ENCODE assay signal across 9 mouse cellular contexts in genomic region chr1:188660882-188661281, GRCm38 (mm10).
A peak's percentile ranks its signal among the peaks of the same experiment; 100 is the strongest.
DNase-seq lines count a peak whose midpoint lies in the region; ATAC-seq lines count a peak whose summit lies in the region.
"Had no signal": no experiment of that assay in that cellular context is flagged by ENCODE, and none has a peak within 500 bp of the region (broad histone marks: within the 10 kb centered on the region; RNA-seq: fewer than 3 reads in every experiment).

No protein-coding gene starts in this region.

- no peak for ATAC-seq in megakaryocyte, adult 5-6 weeks (ENCODE audit: poor library complexity, severe bottlenecking)
- ATAC-seq in intestine, embryonic 16.5 days, result no peak
- peak; percentile 44; the same call in 1 of the 2 replicates for ATAC-seq in neural tube, embryonic 12.5 days (ENCODE audit: low FRiP score, low read depth)
- ATAC-seq: Patski had no signal

- H3K9me3 ChIP-seq in megakaryocyte, embryonic 14.5 days, result no peaks in the 10 kb centered on the region
- H3K9me3 ChIP-seq in intestine, embryonic 16.5 days (ENCODE audit: control insufficient read depth, low read length), result no peaks in the 10 kb centered on the region
- H3K9me3 ChIP-seq in neural tube, embryonic 12.5 days, result no peaks in the 10 kb centered on the region

- H3K27ac ChIP-seq in intestine, embryonic 16.5 days (ENCODE audit: low read length), result no peak overlapping the region
- no peak overlapping the region for H3K27ac ChIP-seq in neural tube, embryonic 12.5 days

- H3K27me3 ChIP-seq in megakaryocyte, embryonic 14.5 days (replicated peaks), result peaks cover 14% of the 10 kb centered on the region
- H3K27me3 ChIP-seq in intestine, embryonic 16.5 days (replicated peaks; ENCODE audit: control insufficient read depth, insufficient read depth, low read length), result no peaks in the 10 kb centered on the region
- no peaks in the 10 kb centered on the region for H3K27me3 ChIP-seq in neural tube, embryonic 12.5 days (replicated peaks)

- no peaks in the 10 kb centered on the region for H3K36me3 ChIP-seq in megakaryocyte, embryonic 14.5 days (replicated peaks; ENCODE audit: low read length)
- H3K36me3 ChIP-seq in intestine, embryonic 16.5 days (ENCODE audit: control insufficient read depth, insufficient read depth, low read length), result no peaks in the 10 kb centered on the region
- no peaks in the 10 kb centered on the region for H3K36me3 ChIP-seq in neural tube, embryonic 12.5 days

- WGBS in intestine, embryonic 16.5 days, result 6% methylated on average over 8 of the region's 8 CpGs
- WGBS in neural tube, embryonic 12.5 days, result 1% methylated on average over 8 of the region's 8 CpGs

- H3K4me3 ChIP-seq in megakaryocyte, embryonic 14.5 days (replicated peaks), result peak overlapping the region; percentile 69
- H3K4me3 ChIP-seq in intestine, embryonic 16.5 days (ENCODE audit: low read length), result peak overlapping the region; percentile 25
- peak overlapping the region; percentile 15; the same call in 1 of the 2 replicates for H3K4me3 ChIP-seq in neural tube, embryonic 12.5 days

- peak; percentile 29 to 44 for DNase-seq in heart, adult 18-20 months
- no peak for DNase-seq in thymus, postnatal 10 days (ENCODE audit: low spot score in 2 of 2)
- DNase-seq in spleen, adult 18-20 months, result no peak
- DNase-seq in adrenal gland, adult 8-10 months, result no peak

- no peak overlapping the region for H3K9ac ChIP-seq in intestine, embryonic 16.5 days (ENCODE audit: low read depth, low read length)
- no peak overlapping the region for H3K9ac ChIP-seq in neural tube, embryonic 12.5 days

- peaks cover 11% of the 10 kb centered on the region for H3K4me1 ChIP-seq in megakaryocyte, embryonic 14.5 days
- peaks cover 7% of the 10 kb centered on the region; the same call in 1 of the 2 replicates for H3K4me1 ChIP-seq in intestine, embryonic 16.5 days (ENCODE audit: control insufficient read depth, insufficient read depth, low read length)
- peaks cover 16% of the 10 kb centered on the region for H3K4me1 ChIP-seq in neural tube, embryonic 12.5 days

- peak overlapping the region; percentile 35 for H3K4me2 ChIP-seq in intestine, embryonic 16.5 days (ENCODE audit: low read depth, low read length)
- H3K4me2 ChIP-seq in neural tube, embryonic 12.5 days (replicated peaks), result peak overlapping the region; percentile 58

Comparison
In these comparisons a context has a peak if more than half of its experiments do, and no peak if none do; other contexts are left out.
1. H3K4me3 ChIP-seq: peak in every context shown above with its lines; median percentile 69 in megakaryocyte, embryonic 14.5 days; 25 in intestine, embryonic 16.5 days; 15 in neural tube, embryonic 12.5 days.
2. DNase-seq: peak in heart, adult 18-20 months (2 of 2); none in thymus, postnatal 10 days (0 of 2), spleen, adult 18-20 months (0 of 2) and adrenal gland, adult 8-10 months (single experiment).